Mouse (Mus musculus) testis, postnatal 14 days (tissue): ENCODE results near the gene Map3k6.

ENCODE experiments used
- DNase-seq: peaks from one replicate; pipeline ENCODE4 v3.0.0; 2021; ENCODE audit warnings: low spot score

Gene Map3k6

DNA sequence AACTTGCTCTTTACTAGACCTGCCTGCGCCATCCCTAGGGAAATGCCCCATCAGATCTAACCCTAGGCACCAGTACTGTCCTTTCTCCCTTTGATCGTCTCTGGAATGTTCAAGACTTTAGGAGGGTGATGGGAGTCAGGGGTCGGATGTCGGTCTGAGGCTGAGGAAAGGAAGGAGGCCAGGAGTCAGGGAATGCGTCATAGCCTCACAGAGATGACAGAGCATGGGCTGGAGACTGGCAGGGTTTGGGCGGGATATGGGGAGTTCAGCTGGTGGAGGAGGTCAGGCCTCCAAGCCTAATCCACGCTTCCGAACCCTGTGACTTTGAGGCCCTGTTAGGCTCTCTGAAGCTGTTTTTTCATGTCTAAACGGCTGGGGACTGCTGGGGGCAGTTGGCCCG, 27.0 kb upstream of the Map3k6 start:
- no peak for DNase-seq

DNA sequence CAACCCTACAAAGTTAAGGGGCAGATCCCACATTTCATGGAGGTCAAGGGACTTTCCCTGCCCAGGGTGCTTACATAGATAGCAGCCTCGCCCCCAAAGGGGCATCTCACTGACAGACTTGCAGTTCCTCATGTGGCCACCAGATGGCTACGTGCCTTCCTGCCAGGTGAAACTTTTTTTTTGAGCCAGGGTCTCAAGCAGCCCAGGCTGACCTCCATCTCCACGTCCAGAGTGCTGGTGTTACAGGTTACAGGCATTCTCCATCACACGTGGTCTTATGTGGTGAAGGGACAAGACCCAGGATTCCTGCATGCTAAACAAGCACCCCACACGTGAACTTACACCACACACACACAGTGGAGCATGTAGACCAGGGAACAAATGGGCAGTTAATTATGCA, 23.0 kb upstream of the Map3k6 start:
- DNase-seq: peak; percentile 66

DNA sequence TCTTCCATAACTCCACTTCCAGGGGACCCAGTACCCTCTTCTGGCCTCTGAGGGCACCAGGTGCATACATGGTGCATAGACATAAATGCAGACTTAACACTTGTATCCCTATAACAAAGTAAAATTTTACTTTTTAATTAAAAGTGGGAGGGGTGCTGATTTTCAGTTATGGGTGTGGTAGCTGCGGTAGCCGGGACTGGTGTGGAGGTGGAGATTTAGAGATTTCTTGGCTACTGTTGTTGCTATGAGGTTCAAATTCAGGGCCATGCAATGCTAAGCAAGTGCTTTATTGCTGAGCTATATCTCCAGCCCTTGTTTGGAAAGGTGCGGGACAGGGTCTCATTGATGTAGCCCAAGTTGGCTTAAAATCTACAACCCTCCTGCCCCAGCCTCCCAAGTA, 21.9 kb upstream of the Map3k6 start:
- no peak for DNase-seq

DNA sequence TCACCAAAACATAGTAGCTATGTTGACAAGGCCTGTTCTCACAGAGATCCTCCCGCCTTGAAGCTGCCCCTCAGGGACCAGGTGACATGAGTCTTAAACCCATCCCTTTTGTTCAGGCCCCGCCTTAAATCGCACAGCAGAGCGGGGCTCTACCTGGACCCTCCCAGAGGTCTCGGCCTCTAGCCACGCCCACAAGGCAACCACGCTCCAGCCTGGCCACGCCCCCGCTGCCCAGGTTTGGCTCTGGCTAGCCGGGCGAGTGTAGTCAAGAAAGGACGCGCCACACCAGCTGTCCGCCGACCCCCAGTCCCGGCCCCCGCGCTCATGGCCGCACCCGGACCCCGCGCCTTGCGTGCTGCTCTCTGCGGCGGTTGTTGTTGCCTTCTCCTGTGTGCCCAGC, 20.0 kb upstream of the Map3k6 start:
- peak; percentile 55 for DNase-seq

DNA sequence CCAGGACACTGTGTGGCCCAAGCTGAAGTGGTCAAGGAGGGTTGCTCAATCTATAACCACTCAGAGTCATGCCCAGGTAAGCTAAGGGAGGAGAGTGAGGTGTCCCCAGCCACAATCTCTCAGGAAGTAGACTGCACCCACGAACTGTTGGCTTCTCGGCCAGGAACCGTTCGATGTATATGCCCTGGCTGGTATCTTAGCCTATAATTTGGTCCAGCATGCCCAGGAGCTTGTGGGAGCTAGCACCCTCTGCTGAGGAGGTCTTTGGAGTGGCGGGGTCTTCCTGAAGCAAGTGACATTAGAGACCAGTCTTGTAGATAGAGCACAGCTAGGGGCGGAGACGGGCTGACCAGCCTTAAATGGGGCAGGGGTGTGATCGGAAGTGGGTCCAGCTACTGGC, 18.9 kb upstream of the Map3k6 start:
- no peak for DNase-seq

DNA sequence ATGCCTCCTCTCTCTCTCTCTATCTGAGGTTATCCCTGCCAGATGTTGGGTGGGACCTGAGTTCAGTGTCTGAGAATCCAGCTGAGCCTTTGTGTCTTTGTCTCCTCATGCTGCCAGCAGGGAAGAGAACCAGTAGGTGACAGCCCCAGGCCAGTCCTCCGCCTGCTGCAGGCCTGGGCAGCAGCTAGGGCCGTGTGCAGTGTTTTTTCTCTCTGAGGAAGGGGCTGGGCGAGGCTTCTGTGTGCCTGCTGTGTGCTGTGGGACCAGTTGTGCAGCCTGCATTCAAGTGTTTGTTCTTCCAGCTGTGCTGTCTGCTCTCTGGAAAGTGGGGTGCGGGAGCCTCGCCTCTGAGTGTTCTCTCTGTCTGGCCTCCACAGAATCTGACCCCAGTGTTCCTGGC, 16.7 kb upstream of the Map3k6 start:
- no peak for DNase-seq

DNA sequence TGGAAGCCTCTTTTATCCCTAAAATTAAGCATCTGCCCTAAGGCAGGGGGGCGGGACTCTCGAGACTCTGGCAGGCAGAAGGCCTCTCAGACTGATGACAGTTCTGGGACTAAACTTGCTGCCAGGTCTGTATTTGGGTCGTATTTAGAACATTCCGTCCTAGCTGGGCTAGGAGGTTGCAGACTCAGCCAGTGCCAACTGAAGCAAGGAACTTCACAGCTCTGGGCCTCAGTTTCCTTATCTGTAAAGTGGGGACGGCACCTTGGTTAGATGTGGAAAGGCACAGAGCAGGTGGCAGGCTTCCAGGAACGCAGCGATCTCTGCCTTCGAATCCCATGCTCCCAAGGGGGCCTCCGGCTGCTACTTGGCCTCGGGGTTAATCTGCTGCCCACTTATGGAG, 14.5 kb upstream of the Map3k6 start:
- DNase-seq: no peak

DNA sequence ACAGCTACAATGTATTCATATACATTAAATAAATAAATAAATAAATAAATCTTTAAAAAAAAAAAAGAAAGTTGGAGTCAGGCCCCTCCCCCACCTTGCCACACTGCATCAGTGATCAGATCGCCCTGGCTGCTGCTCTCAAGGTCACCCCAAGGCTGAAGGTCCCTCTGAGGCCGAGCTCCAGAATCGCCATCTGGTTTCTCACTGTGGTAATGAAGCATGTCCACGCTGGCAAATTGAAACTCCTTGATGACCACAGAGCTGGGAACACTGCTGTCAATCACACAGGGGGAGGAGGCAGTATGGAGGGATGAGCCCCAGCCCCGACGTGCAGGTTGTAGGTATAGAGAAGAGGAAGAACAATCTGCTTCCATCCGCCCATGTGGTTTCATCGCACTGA, 13.0 kb upstream of the Map3k6 start:
- no peak for DNase-seq

DNA sequence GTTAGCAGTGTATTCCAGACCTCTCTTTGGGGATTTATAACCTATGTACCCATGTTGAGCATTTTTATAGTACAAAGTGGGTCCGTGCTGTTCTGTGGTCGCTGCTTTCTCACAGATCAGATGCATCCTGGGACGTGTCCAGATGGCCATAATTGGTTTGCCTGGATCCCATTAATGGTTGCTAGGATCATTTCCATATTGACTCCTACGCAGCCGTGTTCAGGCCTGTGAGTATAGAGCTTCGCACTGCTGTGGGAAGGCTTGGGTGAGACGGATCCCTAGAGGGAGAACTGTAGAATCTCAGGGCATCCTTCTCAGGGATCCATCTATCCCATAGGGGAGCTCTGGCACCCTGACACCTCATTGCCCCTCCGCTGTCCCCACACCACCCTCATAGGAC, 11.0 kb upstream of the Map3k6 start:
- DNase-seq: no peak

DNA sequence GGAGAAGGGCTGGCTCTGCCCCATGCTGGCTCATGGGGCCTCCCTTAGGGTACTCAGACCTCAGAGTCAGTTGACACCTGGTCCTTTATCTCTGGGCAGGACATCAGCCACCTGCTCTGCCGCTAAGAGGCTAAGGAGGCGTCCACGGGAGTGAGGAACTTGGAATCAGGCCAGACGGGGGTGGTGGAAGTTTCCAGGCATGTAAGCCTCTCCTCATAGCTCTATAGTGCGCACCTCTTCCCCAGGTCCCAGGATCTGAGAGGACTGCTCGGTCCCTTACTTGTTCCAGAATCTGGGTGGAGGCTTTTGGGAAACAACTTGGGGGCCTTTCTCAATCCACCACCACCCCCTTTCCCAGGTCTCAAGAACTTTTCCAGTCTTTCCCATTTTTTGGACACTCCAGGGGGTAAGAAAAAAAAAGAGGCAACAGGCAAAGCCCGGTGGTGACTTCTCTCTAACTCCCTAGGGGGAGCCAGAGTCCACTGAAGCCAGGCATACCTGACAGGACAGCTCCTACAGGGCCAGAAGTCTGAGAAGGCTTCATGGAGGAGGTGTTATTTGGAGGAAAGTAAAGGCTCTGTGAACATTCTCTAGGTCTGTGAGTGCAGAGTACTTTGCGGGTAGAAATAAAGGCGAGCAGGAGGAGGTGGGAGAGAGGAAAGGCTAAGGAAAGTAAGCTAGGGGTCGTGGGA, 7.2 kb upstream of the Map3k6 start:
- DNase-seq: no peak

DNA sequence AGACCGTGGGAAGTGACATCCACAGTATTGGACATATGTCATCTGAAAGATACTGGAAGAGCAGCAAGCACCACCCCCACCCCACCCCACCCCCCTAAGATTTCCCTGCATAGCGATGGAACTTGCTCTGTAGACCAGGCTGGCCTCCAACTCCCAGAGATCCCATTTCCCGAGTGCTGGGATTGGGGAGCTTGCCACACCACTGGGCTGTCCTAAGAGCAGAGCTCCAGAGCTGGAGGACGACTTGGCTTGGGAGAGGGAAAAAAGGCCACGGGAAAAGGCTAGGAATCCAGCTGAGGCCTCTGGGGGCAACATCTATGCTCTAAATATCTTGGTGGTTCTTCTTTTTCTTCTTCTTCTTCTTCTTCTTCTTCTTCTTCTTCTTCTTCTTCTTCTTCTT, 5.8 kb upstream of the Map3k6 start:
- DNase-seq: no peak

DNA sequence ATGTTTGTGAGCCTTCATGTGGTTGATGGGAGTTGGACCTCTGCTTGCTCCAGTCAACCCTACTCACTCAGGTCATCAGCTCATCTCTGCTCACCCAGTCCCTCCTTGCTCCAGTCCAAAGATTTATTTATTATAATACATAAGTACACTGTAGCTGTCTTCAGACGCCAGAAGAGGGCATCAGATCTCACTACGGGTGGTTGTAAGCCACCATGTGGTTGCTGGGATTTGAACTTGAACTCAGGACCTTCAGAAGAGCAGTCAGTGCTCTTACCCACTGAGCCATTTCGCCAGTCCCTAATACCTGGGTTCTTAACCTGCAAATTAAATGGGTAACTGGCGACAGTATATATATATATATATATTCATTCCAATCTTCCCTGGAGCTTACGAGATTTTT, 5.2 kb upstream of the Map3k6 start:
- no peak for DNase-seq

DNA sequence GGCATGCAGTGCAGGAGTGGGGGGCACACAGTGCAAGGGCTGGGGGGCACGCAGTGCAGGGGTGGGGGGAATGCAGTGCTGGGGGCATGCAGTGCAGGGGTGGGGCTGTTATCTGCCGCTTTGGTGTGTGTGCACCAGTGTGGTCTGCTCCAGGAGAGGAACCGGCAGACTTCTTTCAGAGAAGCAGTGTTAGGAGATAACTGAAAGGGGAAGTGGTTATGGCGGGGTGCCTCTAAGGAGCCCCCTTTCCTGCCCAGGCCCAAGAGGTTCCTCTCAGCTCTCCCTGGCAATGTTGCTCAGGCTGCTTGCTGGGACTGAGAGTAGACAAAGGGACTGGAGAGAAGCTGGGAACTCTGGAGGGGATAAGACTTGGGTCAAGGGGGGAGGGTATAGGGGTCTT, 2.7 kb upstream of the Map3k6 start:
- DNase-seq: no peak

DNA sequence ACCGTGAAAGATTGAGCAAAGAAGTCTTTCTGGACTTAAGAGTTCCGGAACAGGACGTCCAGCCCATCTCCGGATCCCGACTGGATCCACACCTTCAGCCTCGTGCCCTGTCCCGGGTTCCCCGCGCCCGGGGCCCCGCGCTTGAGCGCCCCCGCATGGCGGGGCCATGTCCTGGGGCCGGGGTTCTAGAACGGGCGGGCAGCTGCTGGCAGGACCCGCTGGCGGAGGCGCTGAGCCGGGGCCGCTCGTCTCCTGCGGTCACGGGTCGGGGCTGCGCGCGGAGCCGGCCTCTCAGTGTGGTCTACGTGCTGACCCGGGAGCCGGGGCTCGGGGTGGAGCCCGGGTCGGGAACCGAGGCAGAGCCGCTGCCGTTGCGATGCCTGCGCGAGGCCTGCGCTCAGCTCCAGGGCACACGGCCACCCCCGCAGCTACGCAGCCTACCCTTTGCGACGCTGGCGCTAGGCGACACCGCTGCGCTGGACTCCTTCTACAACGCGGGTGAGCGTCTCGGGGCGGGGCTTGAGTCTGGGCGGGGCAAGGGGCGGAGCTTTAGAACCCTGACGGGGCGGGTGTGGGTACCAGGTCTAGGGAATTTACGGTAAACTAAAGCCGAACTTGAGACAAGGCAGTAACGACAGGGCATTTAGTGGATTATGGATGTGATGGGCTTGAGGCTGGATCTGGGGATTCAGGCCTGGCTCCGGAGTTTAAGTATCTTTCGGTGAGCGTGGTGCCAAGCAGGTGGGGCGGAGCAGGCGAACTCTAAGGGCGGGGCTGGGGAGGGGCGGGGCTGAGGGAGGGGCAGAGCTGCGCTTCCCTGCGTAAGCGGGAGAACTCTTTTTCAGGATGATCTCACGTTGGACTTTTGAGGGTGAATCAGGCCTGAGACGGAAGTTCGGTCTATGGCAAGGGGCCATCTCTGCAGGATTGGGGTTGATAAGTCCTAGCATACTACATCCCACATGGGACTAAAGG, 603 bp downstream of the Map3k6 start:
- peak; percentile 88 for DNase-seq

DNA sequence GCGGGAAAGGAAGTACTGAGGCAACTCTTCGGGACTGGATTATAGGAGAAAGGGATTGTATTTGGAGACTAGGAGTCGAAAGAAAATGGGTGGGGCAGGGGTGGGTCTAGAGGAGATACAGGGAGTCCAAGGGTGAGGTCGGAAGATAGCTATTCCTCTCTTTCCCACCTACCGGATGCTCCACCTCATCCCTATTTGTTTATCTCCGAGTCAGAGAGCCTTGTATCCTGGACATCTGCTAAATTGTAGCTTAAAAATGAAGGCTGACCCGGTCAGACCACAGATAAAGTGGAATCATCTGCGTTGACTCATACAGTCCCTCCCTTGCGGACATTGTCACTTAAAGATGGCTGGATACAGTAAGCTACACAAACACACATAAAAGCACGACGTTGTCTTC, 1.3 kb downstream of the Map3k6 start:
- DNase-seq: no peak

DNA sequence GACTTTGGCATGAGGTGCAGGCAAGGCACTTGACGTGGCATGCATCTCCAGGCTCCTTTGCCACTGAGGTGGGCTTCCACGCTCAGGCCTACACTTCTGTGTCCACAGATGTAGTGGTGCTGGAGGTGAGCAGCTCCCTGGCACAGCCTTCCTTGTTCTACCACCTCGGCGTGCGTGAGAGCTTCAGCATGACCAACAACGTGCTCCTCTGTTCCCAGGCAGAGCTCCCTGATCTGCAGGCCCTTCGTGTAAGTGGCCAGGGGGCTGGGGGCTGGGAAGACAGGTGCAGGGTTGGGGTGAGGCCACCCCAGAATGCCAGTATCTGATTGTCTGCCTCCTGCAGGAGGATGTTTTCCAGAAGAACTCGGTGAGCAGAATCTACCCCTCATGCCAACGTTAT, 2.1 kb downstream of the Map3k6 start:
- no peak for DNase-seq

DNA sequence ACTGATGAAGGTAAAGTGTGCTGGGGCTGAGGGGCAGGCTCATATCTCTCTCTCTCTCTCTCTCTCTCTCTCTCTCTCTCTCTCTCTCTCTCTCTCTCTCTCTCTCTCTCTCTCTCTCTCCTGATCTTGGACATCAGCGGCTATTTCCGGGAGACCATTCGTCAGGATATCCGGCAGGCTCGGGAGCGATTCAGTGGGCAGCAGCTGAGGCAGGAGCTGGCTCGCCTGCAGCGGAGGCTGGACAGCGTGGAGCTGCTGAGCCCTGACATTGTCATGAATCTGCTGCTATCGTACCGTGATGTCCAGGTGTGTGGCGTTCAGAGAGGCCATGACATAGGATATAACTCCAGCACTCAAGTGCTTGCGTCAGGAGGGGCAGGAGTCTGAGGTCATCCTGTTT, 2.9 kb downstream of the Map3k6 start:
- DNase-seq: no peak

DNA sequence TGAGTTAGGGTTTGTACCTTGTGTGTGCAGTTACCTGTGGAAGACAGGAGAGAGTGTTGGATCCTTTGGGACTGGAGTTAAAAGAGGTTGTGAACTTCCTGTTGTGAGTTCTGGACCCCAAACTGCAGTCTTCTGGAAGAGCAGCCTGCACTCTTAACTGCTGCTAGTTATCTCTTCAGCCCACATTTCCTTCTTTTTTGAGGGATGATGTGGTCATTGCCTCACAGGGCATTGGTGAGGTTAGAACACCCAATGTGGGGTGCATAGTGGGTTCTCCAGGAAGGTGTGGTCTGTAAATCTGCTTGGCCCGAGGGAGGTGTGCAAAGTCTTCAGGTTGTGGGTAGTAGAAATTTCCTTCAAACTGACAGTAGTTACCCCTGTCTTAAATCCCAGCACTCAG, 3.7 kb downstream of the Map3k6 start:
- DNase-seq: no peak

DNA sequence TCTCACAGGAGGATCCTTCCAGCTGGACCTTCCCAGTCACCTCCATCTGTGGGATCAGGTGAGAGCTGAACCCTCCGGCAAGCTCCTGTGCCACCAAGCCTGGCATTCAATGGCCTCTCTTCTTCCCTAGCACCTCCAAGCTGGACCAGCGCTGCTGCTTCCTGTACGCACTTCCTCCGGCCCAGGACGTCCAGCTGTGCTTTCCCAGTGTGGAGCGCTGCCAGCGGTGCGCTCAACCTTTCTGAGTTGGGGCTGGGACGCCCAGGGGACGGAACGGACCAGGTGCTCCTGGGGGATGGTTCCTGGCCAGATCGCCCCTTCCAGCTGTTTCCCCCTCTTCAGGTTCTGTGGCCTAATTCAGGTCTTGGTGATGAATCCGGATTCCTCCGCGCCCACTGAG, 6.5 kb downstream of the Map3k6 start:
- DNase-seq: no peak

DNA sequence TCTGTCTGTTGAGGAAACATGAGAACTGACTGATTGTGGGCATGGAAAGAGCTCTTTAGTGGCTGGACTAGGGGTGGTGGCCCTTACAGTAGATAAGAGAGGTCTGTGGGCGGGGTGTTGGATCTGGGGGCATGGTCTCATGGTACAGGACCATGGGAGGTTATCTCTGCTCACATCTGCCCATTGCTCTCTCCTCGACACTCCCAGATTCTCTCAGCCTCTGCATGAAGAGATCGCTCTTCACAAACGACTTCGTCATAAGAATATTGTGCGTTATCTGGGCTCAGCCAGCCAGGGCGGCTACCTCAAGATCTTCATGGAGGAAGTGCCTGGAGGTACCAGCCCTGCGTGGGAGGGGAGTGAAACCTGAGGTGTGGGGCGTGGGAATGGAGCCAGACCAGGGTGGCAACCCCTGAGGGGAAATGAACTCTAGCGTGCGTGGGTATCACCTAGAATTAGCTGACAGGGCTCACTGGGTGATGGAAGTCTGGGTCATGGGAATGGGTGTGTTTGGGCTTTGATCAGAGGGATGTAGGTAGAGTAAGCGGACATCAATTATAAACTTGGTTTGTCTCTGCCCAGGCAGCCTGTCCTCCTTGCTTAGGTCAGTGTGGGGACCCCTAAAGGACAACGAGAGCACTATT, 7.3 kb downstream of the Map3k6 start:
- DNase-seq: no peak

DNA sequence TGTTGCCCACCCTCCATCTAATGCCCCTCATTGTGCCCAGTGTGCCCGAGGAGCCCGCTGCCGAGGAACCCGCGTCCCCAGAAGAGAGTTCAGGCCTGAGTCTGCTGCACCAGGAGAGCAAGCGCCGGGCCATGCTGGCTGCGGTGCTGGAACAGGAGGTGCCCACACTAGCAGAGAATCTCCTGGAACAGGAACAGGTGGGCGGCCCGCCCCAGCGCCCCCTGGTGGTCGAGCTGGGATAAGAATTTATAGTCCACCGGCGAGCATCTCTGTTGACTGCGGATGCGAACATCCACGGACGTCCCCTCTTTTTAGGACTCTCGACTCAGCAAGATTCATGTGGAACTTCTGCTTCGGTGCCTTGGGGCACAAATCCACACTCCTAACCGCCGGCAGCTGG, 10.0 kb downstream of the Map3k6 start:
- DNase-seq: peak; percentile 82

DNA sequence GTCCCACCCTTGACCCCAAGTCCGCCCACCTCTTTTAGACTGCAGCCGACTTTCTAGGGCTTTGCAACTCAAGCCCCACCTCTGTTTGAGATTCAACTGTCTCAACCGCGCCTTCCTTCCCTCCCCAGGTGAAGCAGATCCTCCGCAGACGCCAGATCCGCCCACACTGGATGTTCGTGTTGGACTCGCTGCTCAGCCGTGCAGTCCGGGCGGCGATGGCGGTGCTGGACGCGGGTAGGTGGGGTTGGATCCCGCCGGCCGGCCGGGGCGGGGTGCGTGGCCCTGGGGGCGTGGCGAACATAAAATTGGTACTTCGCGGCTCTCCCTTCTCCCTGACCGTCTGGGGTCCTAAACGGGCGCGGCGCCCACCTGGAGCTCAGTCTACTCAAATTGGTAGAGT, 10.6 kb downstream of the Map3k6 start:
- DNase-seq: no peak

DNA sequence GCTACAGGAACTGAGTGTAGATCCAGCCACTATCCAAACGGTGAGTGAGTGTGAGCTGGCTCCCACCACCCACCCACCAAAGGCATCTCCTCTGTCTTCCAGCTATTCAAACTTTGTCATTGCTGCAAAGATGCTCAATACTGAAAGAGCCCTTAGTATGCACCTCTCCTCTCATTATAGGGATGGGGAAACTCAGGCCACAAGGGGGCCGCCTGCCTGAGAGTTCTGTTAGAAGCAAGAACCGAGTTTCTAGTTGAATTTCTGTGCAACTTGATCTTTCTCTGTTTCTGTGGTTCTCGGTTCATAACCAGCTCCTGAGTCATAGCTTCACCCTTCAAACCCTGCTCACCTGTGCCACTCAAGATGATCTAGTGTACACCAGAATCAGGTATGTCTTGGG, 11.5 kb downstream of the Map3k6 start:
- DNase-seq: no peak
